Mouse (Mus musculus) CH12.LX (cell line): Measurements from ENCODE around the gene Ap4b1. TPM values are rescaled to one million over a fixed set of nuclear protein-coding genes. Genes with fewer than 3 reads are reported as not detected.

ENCODE experiments used
- DNase-seq: peaks from one replicate; pipeline ENCODE4 v3.0.0-alpha.2; 2013; ENCODE audit errors: extremely low read depth
- H3K27ac ChIP-seq: 2 replicates; pipeline ENCODE4 v1.5.1; 2012; ENCODE audit warnings: low read depth, mild to moderate bottlenecking, control low read depth, moderate library complexity; ENCODE audit not compliant: insufficient read depth
- H3K27me3 ChIP-seq: replicated peaks from 2 replicates; pipeline ENCODE3; 2012; ENCODE audit warnings: inconsistent platforms
- H3K36me3 ChIP-seq, 2 experiments: replicated peaks in 1 of 2; 2 replicates each; pipeline versions ENCODE3 to v1.6.1; 2012; ENCODE audit warnings: inconsistent platforms in 1 of 2, low read length in 1 of 2, mild to moderate bottlenecking in 1 of 2, mixed read lengths in 1 of 2, moderate library complexity in 1 of 2; ENCODE audit not compliant: control insufficient read depth in 1 of 2, insufficient read depth in 1 of 2
- H3K4me1 ChIP-seq, 2 experiments: 2 replicates each; pipeline ENCODE4 v1.6.1; 2012; ENCODE audit warnings: inconsistent platforms in 1 of 2, moderate library complexity in 1 of 2; ENCODE audit not compliant: insufficient read depth in 2 of 2, control insufficient read depth in 1 of 2
- H3K4me2 ChIP-seq: 2 replicates; pipeline ENCODE4 v1.6.1; 2012; ENCODE audit warnings: low read depth, mild to moderate bottlenecking, control low read depth; ENCODE audit not compliant: poor library complexity, insufficient read depth, severe bottlenecking
- H3K4me3 ChIP-seq, 3 experiments: fragments of 150-350 bp in 1 of 3; sonication (generic) in 1 of 3; replicated peaks in 1 of 3; 2 replicates each; pipeline versions ENCODE3 to v1.5.1; 2011 to 2012; ENCODE audit warnings: low read depth in 2 of 3, low read length in 2 of 3, mild to moderate bottlenecking in 2 of 3, moderate library complexity in 2 of 3, control low read depth in 1 of 3, improper control_type of control experiment in 1 of 3, inconsistent platforms in 1 of 3, mixed read lengths in 1 of 3; ENCODE audit not compliant: poor library complexity in 1 of 3
- H3K79me2 ChIP-seq: replicated peaks from 2 replicates; pipeline ENCODE4 v1.6.1; 2012; ENCODE audit warnings: mild to moderate bottlenecking, moderate library complexity; ENCODE audit not compliant: control insufficient read depth, poor library complexity, insufficient read depth, severe bottlenecking; ENCODE audit errors: extremely low read depth
- H3K9ac ChIP-seq: 2 replicates; pipeline ENCODE4 v1.6.1; 2012; ENCODE audit warnings: low read depth, mild to moderate bottlenecking, control low read depth, moderate library complexity; ENCODE audit not compliant: insufficient read depth
- H3K9me3 ChIP-seq: replicated peaks from 2 replicates; pipeline ENCODE3; 2012; ENCODE audit warnings: low read length, inconsistent platforms, mixed read lengths
- BHLHE40 ChIP-seq: IDR thresholded peaks from 2 replicates; pipeline ENCODE4 v1.6.1; 2011; ENCODE audit warnings: mild to moderate bottlenecking, low read depth, low read length, improper control_type of control experiment
- CHD1 ChIP-seq: IDR thresholded peaks from 2 replicates; pipeline ENCODE4 v1.6.1; 2012; ENCODE audit warnings: low read depth, low read length, improper control_type of control experiment, inconsistent platforms
- CHD2 ChIP-seq: IDR thresholded peaks from 2 replicates; pipeline ENCODE4 v1.6.1; 2011; ENCODE audit warnings: low read length, improper control_type of control experiment
- CTCF ChIP-seq, 2 experiments: IDR thresholded peaks in 1 of 2; conservative IDR thresholded peaks in 1 of 2; 2 replicates each; pipeline ENCODE4 v1.5.1; 2011 to 2012; ENCODE audit warnings: low read depth in 2 of 2, low read length in 2 of 2, improper control_type of control experiment in 1 of 2, inconsistent platforms in 1 of 2, mild to moderate bottlenecking in 1 of 2, moderate library complexity in 1 of 2
- ELF1 ChIP-seq: IDR thresholded peaks from 2 replicates; pipeline ENCODE4 v1.6.1; 2014; ENCODE audit warnings: low read depth, mild to moderate bottlenecking, inconsistent platforms, low read length, improper control_type of control experiment
- ETS1 ChIP-seq: conservative IDR thresholded peaks from 2 replicates; pipeline ENCODE4 v1.6.1; 2012; ENCODE audit warnings: low read depth, mild to moderate bottlenecking, inconsistent platforms, low read length, improper control_type of control experiment, moderate library complexity
- GABPA ChIP-seq: IDR thresholded peaks from 2 replicates; pipeline ENCODE4 v1.6.1; 2012; ENCODE audit warnings: low read depth, low read length, improper control_type of control experiment, inconsistent platforms; ENCODE audit not compliant: insufficient replicate concordance
- HCFC1 ChIP-seq: IDR thresholded peaks from 2 replicates; pipeline ENCODE4 v1.6.1; 2012; ENCODE audit warnings: low read depth, mild to moderate bottlenecking, inconsistent platforms, low read length, improper control_type of control experiment
- IRF4 ChIP-seq: IDR thresholded peaks from 2 replicates; pipeline ENCODE4 v1.6.1; 2014; ENCODE audit warnings: low read depth, mild to moderate bottlenecking, inconsistent platforms, low read length, improper control_type of control experiment
- JUN ChIP-seq: IDR thresholded peaks from 2 replicates; pipeline ENCODE4 v1.6.1; 2011; ENCODE audit warnings: low read depth, mild to moderate bottlenecking, low read length, improper control_type of control experiment, moderate library complexity; ENCODE audit not compliant: insufficient read depth
- JUND ChIP-seq: conservative IDR thresholded peaks from 2 replicates; pipeline ENCODE4 v1.6.1; 2011; ENCODE audit warnings: low read depth, low read length, improper control_type of control experiment
- KAT2A ChIP-seq: IDR thresholded peaks from 2 replicates; pipeline ENCODE4 v1.6.1; 2012; ENCODE audit warnings: low read length, improper control_type of control experiment, inconsistent platforms; ENCODE audit not compliant: insufficient replicate concordance
- MAX ChIP-seq: IDR thresholded peaks from 2 replicates; pipeline ENCODE4 v1.6.1; 2011; ENCODE audit warnings: low read length, improper control_type of control experiment
- MAZ ChIP-seq: IDR thresholded peaks from 2 replicates; pipeline ENCODE4 v1.6.1; 2012; ENCODE audit warnings: low read depth, mild to moderate bottlenecking, inconsistent platforms, low read length, improper control_type of control experiment, moderate library complexity
- MEF2A ChIP-seq: IDR thresholded peaks from 2 replicates; pipeline ENCODE4 v1.6.1; 2014; ENCODE audit warnings: low read depth, mild to moderate bottlenecking, inconsistent platforms, low read length, improper control_type of control experiment, borderline replicate concordance
- MXI1 ChIP-seq: IDR thresholded peaks from 2 replicates; pipeline ENCODE4 v1.6.1; 2011; ENCODE audit warnings: mild to moderate bottlenecking, low read depth, low read length, improper control_type of control experiment
- MYC ChIP-seq: IDR thresholded peaks from 2 replicates; pipeline ENCODE4 v1.6.1; 2011; ENCODE audit warnings: low read depth, mild to moderate bottlenecking, improper control_type of control experiment, low read length
- NRF1 ChIP-seq: IDR thresholded peaks from 2 replicates; pipeline ENCODE4 v1.6.1; 2014; ENCODE audit warnings: low read depth, mild to moderate bottlenecking, inconsistent platforms, low read length, improper control_type of control experiment, moderate library complexity
- PAX5 ChIP-seq: IDR thresholded peaks from 2 replicates; pipeline ENCODE4 v1.6.1; 2012; ENCODE audit warnings: low read length, inconsistent platforms, mixed read lengths
- POLR2AphosphoS2 ChIP-seq: IDR thresholded peaks from 2 replicates; pipeline ENCODE4 v1.6.1; 2011; ENCODE audit warnings: low read depth, low read length, improper control_type of control experiment
- RAD21 ChIP-seq: IDR thresholded peaks from 2 replicates; pipeline ENCODE4 v1.6.1; 2011; ENCODE audit warnings: low read depth, mild to moderate bottlenecking, low read length, improper control_type of control experiment, moderate library complexity
- SIN3A ChIP-seq: IDR thresholded peaks from 2 replicates; pipeline ENCODE4 v1.6.1; 2012; ENCODE audit warnings: low read length, improper control_type of control experiment, inconsistent platforms
- SMC3 ChIP-seq: IDR thresholded peaks from 2 replicates; pipeline ENCODE4 v1.6.1; 2011; ENCODE audit warnings: low read depth, low read length, improper control_type of control experiment
- TBP ChIP-seq: conservative IDR thresholded peaks from 2 replicates; pipeline ENCODE4 v1.6.1; 2011; ENCODE audit warnings: low read depth, low read length, improper control_type of control experiment
- TCF12 ChIP-seq: IDR thresholded peaks from 2 replicates; pipeline ENCODE4 v1.6.1; 2014; ENCODE audit warnings: low read depth, mild to moderate bottlenecking, inconsistent platforms, low read length, improper control_type of control experiment
- UBTF ChIP-seq: IDR thresholded peaks from 2 replicates; pipeline ENCODE4 v1.6.1; 2012; ENCODE audit warnings: low read depth, mild to moderate bottlenecking, inconsistent platforms, low read length, improper control_type of control experiment, moderate library complexity
- USF1 ChIP-seq: IDR thresholded peaks from 2 replicates; pipeline ENCODE4 v1.6.1; 2014; ENCODE audit warnings: low read depth, mild to moderate bottlenecking, inconsistent platforms, low read length, improper control_type of control experiment
- USF2 ChIP-seq: conservative IDR thresholded peaks from 2 replicates; pipeline ENCODE4 v1.6.1; 2011; ENCODE audit warnings: low read depth, low read length, improper control_type of control experiment
- ZKSCAN1 ChIP-seq: IDR thresholded peaks from 2 replicates; pipeline ENCODE4 v1.6.1; 2012; ENCODE audit warnings: low read depth, inconsistent platforms, low read length, improper control_type of control experiment, borderline replicate concordance
- ZMIZ1 ChIP-seq: IDR thresholded peaks from 2 replicates; pipeline ENCODE4 v1.6.1; 2012; ENCODE audit warnings: low read depth, mild to moderate bottlenecking, inconsistent platforms, low read length, improper control_type of control experiment
- ZNF384 ChIP-seq: IDR thresholded peaks from 2 replicates; pipeline ENCODE4 v1.6.1; 2012; ENCODE audit warnings: low read depth, low read length, improper control_type of control experiment, inconsistent platforms
- dilution Hi-C: fragments of 300-500 bp; cut with MboI; formaldehyde crosslinking; loops from 2 replicates; pipeline ENCODE4 v1.14.3; 2020; ENCODE audit warnings: low sequenced_read_pairs; ENCODE audit not compliant: extremely low pct_unique_long_range_greater_than_20kb, extremely low pct_ligation_motif_present
- in situ Hi-C: fragments of 300-500 bp; cut with MboI; formaldehyde crosslinking; loops from 3 replicates; pipeline ENCODE4 v1.14.3; 2019; ENCODE audit warnings: low sequenced_read_pairs, low pct_ligation_motif_present, low pct_unique_long_range_greater_than_20kb, mixed read lengths
- polyA plus RNA-seq: library from polyadenylated mRNA; unstranded; fragments of >175 nt; gene quantifications from 2 replicates; pipeline ENCODE4 v1.2.1, GENCODE M21; 2012; ENCODE audit warnings: low read depth; ENCODE audit not compliant: insufficient read length
- total RNA-seq, 2 experiments: library from RNA; depleted of rRNA; stranded (reverse); fragments of 300-350 nt in 1 of 2; fragments of >200 nt in 1 of 2; gene quantifications; 2 replicates each; pipeline ENCODE4 v1.2.3; 2012 to 2014

The Ap4b1 gene
- total and polyA plus RNA-seq, 3 experiments = 19.8 to 31.9 (median 23.1) TPM

DNA sequence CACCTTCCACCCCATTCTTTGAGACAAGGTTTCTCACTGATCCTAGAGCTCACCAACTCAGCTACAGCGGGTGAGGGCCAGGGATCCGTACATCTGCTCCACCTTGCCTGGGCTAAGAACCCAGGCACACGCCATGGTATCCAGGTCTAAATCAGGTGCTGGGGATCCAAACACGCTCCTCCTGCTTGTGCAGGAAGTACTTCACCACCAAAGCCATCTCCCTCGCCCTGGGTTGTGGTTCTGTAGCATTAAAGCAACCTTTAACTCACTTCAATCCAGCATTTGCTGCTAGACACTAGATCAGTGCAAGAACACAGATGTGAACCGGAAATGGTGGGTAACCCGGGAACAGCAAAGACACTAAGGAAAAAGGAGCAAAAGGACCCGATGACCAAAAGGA is 42.6 kb downstream of the Ap4b1 start:
- H3K4me3 ChIP-seq = peak overlapping the region; percentile 38 to 63 (median 44)
- H3K27me3 ChIP-seq = no peaks in the 10 kb centered on the region
- H3K27ac ChIP-seq = peak overlapping the region; percentile 100
- H3K9ac ChIP-seq = peak overlapping the region; percentile 82
- TF ChIP-seq TCF12 (no peak), BHLHE40 (0 out of 2 replicates have a peak, but pooled peaks have one; percentile 2)
- DNase-seq = no peak
- peak overlapping the region; percentile 100 for H3K4me2 ChIP-seq
- peaks cover 6 to 78% of the 10 kb centered on the region in 2 experiments for H3K4me1 ChIP-seq
- in situ Hi-C loops = no loop called here
- H3K79me2 ChIP-seq = peaks cover 18% of the 10 kb centered on the region
- dilution Hi-C loops = no loop called here
- H3K36me3 ChIP-seq = peaks cover 7 to 28% of the 10 kb centered on the region in 2 experiments
- H3K9me3 ChIP-seq = no peaks in the 10 kb centered on the region

DNA sequence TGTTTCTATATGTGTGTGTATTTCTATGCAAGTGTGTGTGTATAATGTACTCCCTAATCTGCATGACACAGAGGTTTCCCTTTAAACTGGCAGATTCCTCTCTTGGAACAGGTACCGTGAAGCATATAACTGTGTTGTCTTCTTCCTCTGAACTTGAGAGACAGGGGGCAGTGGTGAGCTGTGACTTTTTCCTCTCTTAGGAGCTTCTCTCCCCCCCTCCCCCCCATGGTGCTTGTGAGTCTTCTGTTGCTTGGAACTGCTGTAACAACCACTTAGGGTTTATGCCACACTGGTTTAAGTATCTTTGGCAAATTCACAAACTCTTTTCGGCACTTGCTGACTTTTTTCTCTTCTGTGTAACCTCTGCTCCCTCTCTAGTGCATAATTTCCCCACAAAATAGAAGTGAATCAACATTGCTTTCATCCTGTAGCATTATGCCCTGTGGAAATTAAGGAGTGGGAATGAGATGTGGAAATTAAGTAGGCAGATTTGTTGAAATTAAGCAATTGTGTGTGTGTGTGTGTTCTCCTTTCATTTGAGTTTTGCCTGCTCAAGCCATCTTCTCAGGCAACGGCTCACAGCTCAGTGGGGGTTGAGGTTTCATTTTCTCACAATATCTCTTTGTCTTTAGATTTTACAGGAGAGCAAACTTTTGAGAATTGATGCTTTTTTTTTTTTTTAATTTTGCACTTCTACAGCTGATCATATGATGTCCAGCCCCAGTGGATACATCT is 43.4 kb downstream of the Ap4b1 start:
- Histone ChIP-seq H3K27me3 (no peaks in the 10 kb centered on the region), H3K9me3 (no peaks in the 10 kb centered on the region), H3K4me2 (peak overlapping the region; percentile 100), H3K36me3 (peaks cover 4 to 23% of the 10 kb centered on the region in 2 experiments), H3K79me2 (peaks cover 18% of the 10 kb centered on the region), H3K9ac (peak overlapping the region; percentile 82), H3K27ac (peak overlapping the region; percentile 100), H3K4me3 (peak overlapping the region; percentile 7 to 63 (median 53)), H3K4me1 (peaks cover 9 to 79% of the 10 kb centered on the region in 2 experiments)
- in situ Hi-C loops = no loop called here
- DNase-seq = peak; percentile 96
- dilution Hi-C loops = no loop called here
- no peak for TF ChIP-seq ELF1
- TF ChIP-seq JUND = no peak
- no peak for TF ChIP-seq KAT2A
- TF ChIP-seq MXI1 = peak; percentile 70
- TF ChIP-seq ZMIZ1 = no peak
- TF ChIP-seq ETS1 = peak; percentile 30
- TF ChIP-seq USF1 = no peak
- TF ChIP-seq MYC = peak; percentile 70; the same call in 1 of the 2 replicates
- TF ChIP-seq CHD2 = peak; percentile 85
- peak; percentile 94 for TF ChIP-seq MAZ
- no peak for TF ChIP-seq ZKSCAN1
- TF ChIP-seq TCF12 = 0 out of 2 replicates have a peak, but pooled peaks have one; percentile 46
- no peak for TF ChIP-seq GABPA
- peak; percentile 65 for TF ChIP-seq IRF4
- peak; percentile 92 for TF ChIP-seq CHD1
- TF ChIP-seq ZNF384 = peak; percentile 55
- no peak for TF ChIP-seq USF2
- TF ChIP-seq UBTF = no peak
- peak; percentile 88 for TF ChIP-seq SIN3A
- TF ChIP-seq TBP = no peak
- no peak for TF ChIP-seq MAX
- peak; percentile 82 for TF ChIP-seq SMC3
- TF ChIP-seq PAX5 = no peak
- TF ChIP-seq MEF2A = peak; percentile 64; the same call in 1 of the 2 replicates
- TF ChIP-seq POLR2AphosphoS2 = no peak
- TF ChIP-seq NRF1 = peak; percentile 23; the same call in 1 of the 2 replicates
- no peak for TF ChIP-seq JUN
- TF ChIP-seq CTCF (conservative IDR thresholded peaks at IDR 0.05 in 1 of 2, IDR thresholded peaks at IDR 0.05 in 1 of 2; ENCODE audit: low read depth in 2 of 2, low read length in 2 of 2) = peak; percentile 46 to 87; a peak in 3 of 4 replicates
- TF ChIP-seq RAD21 = peak; percentile 84
- TF ChIP-seq HCFC1 = peak; percentile 61
- peak; percentile 51 for TF ChIP-seq BHLHE40
